Mouse (Mus musculus): ENCODE data around the gene Pptc7. TPM values are rescaled to one million over a fixed set of nuclear protein-coding genes. Genes with fewer than 3 reads are reported as not detected.

Gene Pptc7
- polyA plus RNA-seq, 1 experiment from 2014 or later, result 7.1 TPM

DNA sequence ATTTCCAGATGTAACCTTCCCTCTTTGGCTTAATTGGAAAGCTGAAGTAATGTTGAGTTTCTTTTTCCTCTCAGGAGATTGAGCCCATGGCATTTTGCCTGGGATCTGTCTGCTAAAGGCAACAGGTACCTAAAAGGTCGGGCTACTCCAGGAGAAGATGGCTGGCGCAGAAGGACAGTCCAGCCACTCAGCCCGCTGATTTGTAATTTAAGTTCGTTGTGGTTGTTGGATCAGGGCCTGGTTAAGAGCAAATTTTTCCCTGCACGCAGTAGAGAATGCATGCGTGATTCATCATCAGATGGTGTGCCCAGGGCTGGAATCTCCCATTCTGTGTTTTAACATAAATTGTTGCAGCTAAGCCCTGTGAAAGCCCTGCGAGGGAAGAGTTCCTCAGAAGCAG lies 19.8 kb downstream of the Pptc7 start:
- Histone ChIP-seq H3K4me1 (ENCODE audit: control insufficient read depth, insufficient read depth, low read length) (peaks cover 8% of the 10 kb centered on the region), H3K4me3 (ENCODE audit: low read depth, low read length) (no peak overlapping the region), H3K9me3 (replicated peaks; ENCODE audit: control insufficient read depth, low read length, poor library complexity, severe bottlenecking) (no peaks in the 10 kb centered on the region), H3K9ac (ENCODE audit: low read depth, low read length) (no peak overlapping the region), H3K4me2 (ENCODE audit: low read length) (no peak overlapping the region), H3K27ac (ENCODE audit: low read length) (no peak overlapping the region), H3K27me3 (ENCODE audit: control insufficient read depth, insufficient read depth, low read depth, low read length) (no peaks in the 10 kb centered on the region), H3K36me3 (ENCODE audit: control insufficient read depth, insufficient read depth, low read length) (no peaks in the 10 kb centered on the region)
- ATAC-seq, result no peak
- WGBS, result 90% methylated on average over 7 of the region's 7 CpGs

DNA sequence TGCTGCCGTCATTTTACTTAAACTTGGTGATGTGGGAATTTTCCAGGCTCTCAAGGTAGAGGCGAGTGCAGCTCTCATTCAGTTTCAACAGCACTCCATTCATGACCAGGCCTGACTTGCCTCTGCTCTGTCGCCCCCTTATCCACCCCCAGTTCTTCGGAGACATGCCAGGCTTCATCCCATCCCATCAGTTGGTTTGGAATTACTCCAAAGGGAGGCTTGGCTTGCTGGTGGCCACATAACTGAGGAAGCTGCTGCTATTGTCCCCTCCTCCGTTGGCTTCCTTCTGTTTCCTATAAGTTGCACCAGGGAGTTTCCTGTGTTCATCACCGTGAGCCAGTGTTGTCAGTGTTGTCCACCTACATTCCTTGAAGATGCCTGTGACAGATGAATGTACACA lies 20.4 kb downstream of the Pptc7 start:
- no peak overlapping the region for H3K4me2 ChIP-seq (ENCODE audit: low read length)
- no peak overlapping the region for H3K9ac ChIP-seq (ENCODE audit: low read depth, low read length)
- H3K36me3 ChIP-seq (ENCODE audit: control insufficient read depth, insufficient read depth, low read length), result no peaks in the 10 kb centered on the region
- ATAC-seq, result no peak
- H3K9me3 ChIP-seq (replicated peaks; ENCODE audit: control insufficient read depth, low read length, poor library complexity, severe bottlenecking), result no peaks in the 10 kb centered on the region
- H3K4me3 ChIP-seq (ENCODE audit: low read depth, low read length), result no peak overlapping the region
- H3K27ac ChIP-seq (ENCODE audit: low read length), result no peak overlapping the region
- H3K27me3 ChIP-seq (ENCODE audit: control insufficient read depth, insufficient read depth, low read depth, low read length), result no peaks in the 10 kb centered on the region
- 82% methylated on average over 6 of the region's 6 CpGs for WGBS
- peaks cover 8% of the 10 kb centered on the region for H3K4me1 ChIP-seq (ENCODE audit: control insufficient read depth, insufficient read depth, low read length)

DNA sequence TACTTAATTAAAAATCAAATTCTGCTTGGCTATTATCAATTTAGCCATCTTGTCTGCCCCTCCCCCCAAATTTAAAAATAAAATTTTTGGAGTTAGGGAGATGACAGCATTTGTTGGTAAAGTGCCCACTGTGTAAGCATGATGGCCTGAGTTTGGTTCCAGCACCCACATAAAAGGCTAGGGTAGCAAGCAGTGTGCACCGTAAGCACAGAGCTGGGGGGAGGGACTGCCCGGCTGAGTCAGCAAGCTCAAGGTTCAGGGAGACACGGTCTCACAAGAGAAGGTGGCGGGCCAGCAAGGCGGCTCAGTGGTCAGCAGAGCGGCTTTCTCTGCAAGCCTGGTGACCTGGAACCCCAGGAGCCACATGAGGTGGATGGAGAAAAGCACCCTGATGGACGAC lies 21.3 kb downstream of the Pptc7 start:
- no peak overlapping the region for H3K27ac ChIP-seq (ENCODE audit: low read length)
- no peak overlapping the region for H3K4me3 ChIP-seq (ENCODE audit: low read depth, low read length)
- no peak overlapping the region for H3K9ac ChIP-seq (ENCODE audit: low read depth, low read length)
- H3K9me3 ChIP-seq (replicated peaks; ENCODE audit: control insufficient read depth, low read length, poor library complexity, severe bottlenecking), result no peaks in the 10 kb centered on the region
- H3K27me3 ChIP-seq (ENCODE audit: control insufficient read depth, insufficient read depth, low read depth, low read length), result no peaks in the 10 kb centered on the region
- WGBS, result 96% methylated on average over 7 of the region's 7 CpGs
- ATAC-seq, result no peak
- no peak overlapping the region for H3K4me2 ChIP-seq (ENCODE audit: low read length)
- H3K4me1 ChIP-seq (ENCODE audit: control insufficient read depth, insufficient read depth, low read length), result peaks cover 8% of the 10 kb centered on the region
- no peaks in the 10 kb centered on the region for H3K36me3 ChIP-seq (ENCODE audit: control insufficient read depth, insufficient read depth, low read length)

DNA sequence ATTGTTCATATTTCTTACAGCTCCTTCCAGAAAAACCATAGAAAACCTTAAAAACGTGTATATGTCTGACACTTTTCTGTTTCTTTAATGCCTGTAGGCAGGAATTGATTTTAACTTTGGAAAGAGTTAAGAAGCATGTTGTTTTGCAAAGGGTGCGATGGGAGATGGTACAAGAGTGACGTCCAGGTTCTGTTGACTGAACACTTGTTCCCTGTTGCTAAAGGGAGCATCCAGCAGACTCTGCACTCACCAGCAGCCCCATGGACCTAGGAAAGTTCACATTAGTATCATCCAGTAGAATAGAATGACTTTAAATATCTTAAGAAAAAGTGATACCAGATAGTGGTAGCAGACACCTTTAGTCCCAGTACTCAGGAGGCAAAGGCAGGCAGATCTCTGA lies 22.4 kb downstream of the Pptc7 start:
- Histone ChIP-seq H3K4me2 (ENCODE audit: low read length) (no peak overlapping the region), H3K27ac (ENCODE audit: low read length) (no peak overlapping the region), H3K27me3 (ENCODE audit: control insufficient read depth, insufficient read depth, low read depth, low read length) (no peaks in the 10 kb centered on the region), H3K4me3 (ENCODE audit: low read depth, low read length) (no peak overlapping the region), H3K4me1 (ENCODE audit: control insufficient read depth, insufficient read depth, low read length) (peaks cover 8% of the 10 kb centered on the region), H3K36me3 (ENCODE audit: control insufficient read depth, insufficient read depth, low read length) (0 out of 2 replicates have a peak, but pooled peaks cover 3% of the 10 kb centered on the region), H3K9ac (ENCODE audit: low read depth, low read length) (no peak overlapping the region), H3K9me3 (replicated peaks; ENCODE audit: control insufficient read depth, low read length, poor library complexity, severe bottlenecking) (no peaks in the 10 kb centered on the region)
- WGBS, result 88% methylated on average over 3 of the region's 3 CpGs
- no peak for ATAC-seq

DNA sequence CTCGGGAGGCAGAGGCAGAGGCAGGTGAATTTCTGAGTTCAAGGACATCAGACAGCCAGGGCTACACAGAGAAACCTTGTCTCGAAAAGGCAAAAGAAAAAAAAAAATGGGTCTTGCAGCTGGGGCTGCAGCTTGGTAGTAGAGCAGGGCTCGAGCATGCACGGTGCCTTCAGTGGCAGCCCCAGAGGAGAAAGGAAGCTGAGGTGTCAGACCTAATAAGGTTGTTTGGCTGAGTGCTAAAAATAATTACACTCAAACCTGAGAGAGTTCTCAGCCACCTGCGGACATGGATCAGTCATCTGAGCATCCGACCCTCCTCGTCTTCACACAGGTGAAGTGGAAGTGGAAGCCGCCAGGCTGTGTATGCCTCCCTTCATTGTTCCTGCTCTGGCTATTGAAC lies 26.5 kb downstream of the Pptc7 start:
- Histone ChIP-seq H3K36me3 (ENCODE audit: control insufficient read depth, insufficient read depth, low read length) (0 out of 2 replicates have a peak, but pooled peaks cover 5% of the 10 kb centered on the region), H3K27ac (ENCODE audit: low read length) (no peak overlapping the region), H3K4me2 (ENCODE audit: low read length) (no peak overlapping the region), H3K9me3 (replicated peaks; ENCODE audit: control insufficient read depth, low read length, poor library complexity, severe bottlenecking) (no peaks in the 10 kb centered on the region), H3K9ac (ENCODE audit: low read depth, low read length) (no peak overlapping the region), H3K4me3 (ENCODE audit: low read depth, low read length) (no peak overlapping the region), H3K27me3 (ENCODE audit: control insufficient read depth, insufficient read depth, low read depth, low read length) (no peaks in the 10 kb centered on the region), H3K4me1 (ENCODE audit: control insufficient read depth, insufficient read depth, low read length) (peaks cover 2% of the 10 kb centered on the region; the same call in 1 of the 2 replicates)
- ATAC-seq, result no peak
- WGBS, result 77% methylated on average over 8 of the region's 8 CpGs

DNA sequence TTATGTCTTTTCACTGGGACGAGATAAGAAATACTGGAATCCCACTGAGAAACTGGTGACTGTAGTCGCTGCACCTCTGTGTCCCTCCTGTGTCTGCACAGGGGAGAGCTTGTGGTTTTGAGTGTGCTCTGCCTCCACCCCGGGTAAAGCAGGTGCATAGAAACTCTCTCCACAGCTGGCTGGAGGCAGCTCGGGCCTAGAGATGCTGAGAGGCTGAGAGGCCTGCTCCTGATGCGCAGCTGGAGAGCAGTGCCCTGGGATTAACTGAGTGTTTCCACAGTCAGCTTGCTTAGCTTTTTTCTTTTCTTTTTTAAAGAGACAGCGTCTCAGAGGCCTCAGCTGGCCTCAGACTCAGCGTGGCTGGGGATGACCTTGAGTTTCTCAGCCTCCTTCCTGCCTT lies 27.5 kb downstream of the Pptc7 start:
- Histone ChIP-seq H3K9me3 (replicated peaks; ENCODE audit: control insufficient read depth, low read length, poor library complexity, severe bottlenecking) (no peaks in the 10 kb centered on the region), H3K27me3 (ENCODE audit: control insufficient read depth, insufficient read depth, low read depth, low read length) (no peaks in the 10 kb centered on the region), H3K36me3 (ENCODE audit: control insufficient read depth, insufficient read depth, low read length) (0 out of 2 replicates have a peak, but pooled peaks cover 5% of the 10 kb centered on the region), H3K9ac (ENCODE audit: low read depth, low read length) (no peak overlapping the region), H3K27ac (ENCODE audit: low read length) (no peak overlapping the region), H3K4me2 (ENCODE audit: low read length) (no peak overlapping the region), H3K4me1 (ENCODE audit: control insufficient read depth, insufficient read depth, low read length) (peaks cover 2% of the 10 kb centered on the region; the same call in 1 of the 2 replicates), H3K4me3 (ENCODE audit: low read depth, low read length) (no peak overlapping the region)
- no peak for ATAC-seq
- 48% methylated on average over 7 of the region's 7 CpGs for WGBS

DNA sequence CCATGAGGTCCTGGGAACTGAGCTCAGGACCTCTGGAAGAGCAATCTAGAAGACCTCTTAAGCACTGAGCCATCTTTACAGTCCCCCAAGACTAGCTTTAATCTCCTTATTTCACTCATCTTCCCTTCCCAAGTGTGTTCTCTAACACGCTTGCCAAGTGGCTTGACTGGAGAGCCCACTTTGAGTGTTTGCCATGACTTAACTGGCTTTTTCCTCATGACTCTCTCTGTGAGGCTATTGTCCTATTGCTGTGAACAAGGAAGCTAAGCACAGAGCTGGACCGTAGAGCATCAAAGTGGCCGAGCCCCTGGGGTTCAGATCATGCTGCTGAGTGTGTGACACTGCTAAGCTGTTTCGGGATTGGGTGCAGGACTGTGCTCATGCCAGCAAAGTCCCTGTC lies 28.2 kb downstream of the Pptc7 start:
- no peak for ATAC-seq
- Histone ChIP-seq H3K4me3 (ENCODE audit: low read depth, low read length) (no peak overlapping the region), H3K9ac (ENCODE audit: low read depth, low read length) (no peak overlapping the region), H3K4me1 (ENCODE audit: control insufficient read depth, insufficient read depth, low read length) (peaks cover 2% of the 10 kb centered on the region; the same call in 1 of the 2 replicates), H3K36me3 (ENCODE audit: control insufficient read depth, insufficient read depth, low read length) (peaks cover 10% of the 10 kb centered on the region; the same call in 1 of the 2 replicates), H3K27me3 (ENCODE audit: control insufficient read depth, insufficient read depth, low read depth, low read length) (no peaks in the 10 kb centered on the region), H3K4me2 (ENCODE audit: low read length) (no peak overlapping the region), H3K9me3 (replicated peaks; ENCODE audit: control insufficient read depth, low read length, poor library complexity, severe bottlenecking) (no peaks in the 10 kb centered on the region), H3K27ac (ENCODE audit: low read length) (no peak overlapping the region)
- WGBS, result 81% methylated on average over 4 of the region's 4 CpGs

DNA sequence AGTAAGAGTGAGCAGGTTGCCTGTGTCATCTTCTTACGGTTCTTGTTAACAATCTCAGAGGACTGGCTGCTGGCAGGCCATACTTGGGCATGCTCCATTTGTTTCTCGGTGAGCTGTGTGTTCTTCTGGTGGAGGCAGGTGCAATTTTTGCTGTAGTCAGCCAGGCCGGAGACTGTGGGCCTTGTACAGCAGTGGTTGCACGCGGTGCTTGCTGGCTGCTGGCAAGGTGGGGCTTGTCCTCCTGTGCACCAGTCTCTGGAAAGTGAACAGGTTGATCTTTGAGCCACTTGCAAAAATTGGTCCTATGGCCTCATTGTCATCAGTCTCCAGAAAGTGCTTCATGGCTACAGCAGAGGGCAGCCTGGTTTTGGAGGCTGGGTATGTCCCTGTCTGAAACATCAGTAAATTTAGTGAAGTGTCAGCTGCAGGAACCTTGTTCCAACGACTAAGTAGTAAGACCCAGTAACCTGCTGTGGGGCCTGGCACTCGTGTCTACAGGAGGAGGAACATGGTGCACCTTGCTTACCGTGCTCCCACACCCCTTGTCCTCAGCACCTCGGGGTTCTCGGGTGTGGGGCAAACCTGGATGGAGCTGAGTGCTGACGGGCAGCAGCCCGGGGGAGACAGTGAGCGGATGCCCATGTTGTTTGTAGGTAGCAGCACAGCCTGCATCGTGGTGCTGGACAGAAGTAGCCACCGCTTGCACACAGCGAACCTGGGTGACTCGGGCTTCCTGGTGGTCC lies 28.9 kb downstream of the Pptc7 start:
- ATAC-seq, result no peak
- no peaks in the 10 kb centered on the region for H3K9me3 ChIP-seq (replicated peaks; ENCODE audit: control insufficient read depth, low read length, poor library complexity, severe bottlenecking)
- no peaks in the 10 kb centered on the region for H3K27me3 ChIP-seq (ENCODE audit: control insufficient read depth, insufficient read depth, low read depth, low read length)
- peaks cover 2% of the 10 kb centered on the region; the same call in 1 of the 2 replicates for H3K4me1 ChIP-seq (ENCODE audit: control insufficient read depth, insufficient read depth, low read length)
- H3K9ac ChIP-seq (ENCODE audit: low read depth, low read length), result no peak overlapping the region
- WGBS, result 91% methylated on average over 17 of the region's 17 CpGs
- H3K4me3 ChIP-seq (ENCODE audit: low read depth, low read length), result no peak overlapping the region
- H3K36me3 ChIP-seq (ENCODE audit: control insufficient read depth, insufficient read depth, low read length), result peaks cover 11% of the 10 kb centered on the region; the same call in 1 of the 2 replicates
- no peak overlapping the region for H3K4me2 ChIP-seq (ENCODE audit: low read length)
- no peak overlapping the region for H3K27ac ChIP-seq (ENCODE audit: low read length)

DNA sequence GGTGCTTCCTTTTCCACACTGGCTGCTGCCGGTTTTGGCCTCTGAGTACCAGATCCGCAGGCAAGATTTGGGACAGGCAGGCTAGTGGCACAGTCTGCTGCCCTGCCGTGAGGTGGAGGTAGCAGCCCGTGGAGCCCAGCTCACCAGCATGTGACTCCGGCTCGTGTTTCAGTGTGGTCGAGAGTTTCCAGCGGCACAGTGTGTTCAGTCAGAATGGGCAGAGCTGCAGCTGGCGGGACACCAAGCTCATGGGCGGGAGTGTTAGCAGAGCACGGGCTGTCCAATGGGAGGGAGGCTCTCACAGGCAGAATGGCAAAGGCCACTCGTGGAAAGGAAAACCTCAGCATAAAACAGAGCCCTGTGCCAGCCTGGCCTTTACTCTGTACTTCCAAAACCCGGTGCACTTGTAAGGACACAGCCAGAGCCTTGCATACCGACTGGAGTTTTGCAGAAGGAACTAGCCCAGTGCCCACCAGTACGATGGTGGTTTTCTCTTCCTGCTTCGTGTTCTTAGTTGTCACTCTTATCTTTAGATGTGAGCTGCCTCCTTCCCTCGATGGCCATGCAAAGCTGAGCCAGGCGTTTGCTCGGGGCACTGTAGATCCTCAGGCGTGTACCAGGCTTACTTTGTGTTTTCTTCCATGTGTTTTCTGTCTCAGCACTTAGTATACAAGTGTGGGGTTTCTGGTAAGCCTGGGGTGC lies 31.0 kb downstream of the Pptc7 start:
- no peak overlapping the region for H3K4me2 ChIP-seq (ENCODE audit: low read length)
- WGBS, result 68% methylated on average over 20 of the region's 20 CpGs
- peaks cover 2% of the 10 kb centered on the region; the same call in 1 of the 2 replicates for H3K4me1 ChIP-seq (ENCODE audit: control insufficient read depth, insufficient read depth, low read length)
- no peak overlapping the region for H3K4me3 ChIP-seq (ENCODE audit: low read depth, low read length)
- peak overlapping the region; percentile 28; the same call in 1 of the 2 replicates for H3K27ac ChIP-seq (ENCODE audit: low read length)
- no peak overlapping the region; the same call in 1 of the 2 replicates for H3K9ac ChIP-seq (ENCODE audit: low read depth, low read length)
- H3K27me3 ChIP-seq (ENCODE audit: control insufficient read depth, insufficient read depth, low read depth, low read length), result no peaks in the 10 kb centered on the region
- H3K36me3 ChIP-seq (ENCODE audit: control insufficient read depth, insufficient read depth, low read length), result peaks cover 11% of the 10 kb centered on the region; the same call in 1 of the 2 replicates
- ATAC-seq, result no peak
- H3K9me3 ChIP-seq (replicated peaks; ENCODE audit: control insufficient read depth, low read length, poor library complexity, severe bottlenecking), result no peaks in the 10 kb centered on the region
